Mouse (Mus musculus) frontal cortex, postnatal 10 days (tissue): ENCODE data around the gene Olfr1019.

Experiments used
- DNase-seq, 2 experiments: peaks; one replicate each; pipeline ENCODE4 v3.0.0; 2022; ENCODE audit warnings: low spot score in 2 of 2, mixed read lengths in 1 of 2

The Olfr1019 gene

GRCm38 (mm10) chr2:85845383-85845782 is at the start of gene Olfr1019:
Gene Olfr1019 (minus strand): TSS chr2:85845483.
- no peak for DNase-seq

GRCm38 (mm10) chr2:85885340-85885739 is 40.1 kb upstream of the Olfr1019 start, which contains the start of gene Olfr1023:
Gene Olfr1023 (plus strand): TSS chr2:85885640.
- no peak for DNase-seq

GRCm38 (mm10) chr2:85868294-85868693 is 23.0 kb upstream of the Olfr1019 start, which contains the start of gene Olfr1022:
Gene Olfr1022 (plus strand): TSS chr2:85868594.
- DNase-seq = no peak

GRCm38 (mm10) chr2:85846730-85847129 is 1.4 kb upstream of the Olfr1019 start, which contains the start of gene Olfr1020:
Gene Olfr1020 (plus strand): TSS chr2:85847030.
- no peak for DNase-seq

- no peak for DNase-seq
Observed at GRCm38 (mm10) chr2:85818179-85818578, 27.1 kb downstream of the Olfr1019 start, which contains the start of gene Olfr1018. Gene Olfr1018 (plus strand): TSS chr2:85818479.

DNA sequence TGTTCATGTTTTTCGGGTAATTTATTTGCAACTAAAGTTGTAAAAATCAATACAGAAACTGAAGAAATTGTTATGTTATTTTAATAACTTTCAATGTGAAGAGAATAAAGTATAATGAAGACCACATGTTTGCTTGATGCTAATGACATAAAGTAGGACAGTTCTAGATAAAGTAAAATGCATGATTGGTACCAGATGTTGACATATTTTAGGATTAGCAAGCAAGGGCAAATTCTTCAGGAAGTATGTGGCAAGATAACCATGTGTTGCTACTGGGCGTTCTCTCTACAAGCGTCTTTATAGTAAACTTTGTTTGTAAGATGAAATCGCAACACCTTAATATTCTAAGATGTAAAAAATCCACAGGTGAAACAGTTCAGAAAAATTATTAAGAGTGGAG is 40.8 kb downstream of the Olfr1019 start:
- no peak for DNase-seq

GRCm38 (mm10) chr2:85802444-85802843 is 42.8 kb downstream of the Olfr1019 start, which contains the start of gene Olfr1016:
Gene Olfr1016 (minus strand): TSS chr2:85802544.
- DNase-seq = no peak

DNA sequence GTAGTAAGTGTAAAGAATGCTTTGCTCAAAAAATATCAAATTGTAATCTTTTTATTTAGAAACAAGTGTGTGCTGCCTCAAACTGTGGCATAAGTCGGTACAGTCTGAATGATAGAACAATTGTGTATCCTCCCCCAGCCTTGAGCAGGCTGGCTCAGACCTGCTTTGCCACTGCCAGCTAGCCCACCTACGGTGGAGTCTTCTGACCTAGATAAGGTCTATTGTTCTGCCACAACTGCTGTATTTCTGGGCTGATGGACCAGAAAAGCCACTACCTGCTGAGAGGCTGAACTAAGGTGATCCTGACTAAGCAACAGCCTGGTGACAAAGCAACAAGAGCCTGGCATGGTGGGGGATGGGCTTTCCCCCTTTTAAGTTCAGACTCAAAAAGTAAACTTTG is 53.0 kb downstream of the Olfr1019 start:
- DNase-seq = no peak
